Mouse (Mus musculus) hindbrain, embryonic 15.5 days (tissue): ENCODE measurements at regions not wholly inside any gene's neighbourhood (a gene's known extent, or its start where the extent isn't known, plus 50 kb on each side); places are given as distances from the start of the nearest gene placed in this dataset.

ENCODE experiments used
- ATAC-seq: fragments of 200-750 bp; cut with Nextera tagmentation; 2 replicates; pipeline ENCODE4 v1.8.0; 2017; ENCODE audit warnings: low read depth, moderate number of reproducible peaks, moderate TSS enrichment; ENCODE audit not compliant: low FRiP score
- H3K27ac ChIP-seq: fragments of 300-500 bp; sonication (generic); replicated peaks from 2 replicates; pipeline ENCODE4 v1.5.1; 2015; ENCODE audit warnings: mild to moderate bottlenecking, inconsistent platforms
- H3K27me3 ChIP-seq: fragments of 300-500 bp; sonication (generic); 2 replicates; pipeline ENCODE4 v1.6.1; 2015; ENCODE audit warnings: control low read depth, inconsistent platforms
- H3K36me3 ChIP-seq: fragments of 300-500 bp; sonication (generic); 2 replicates; pipeline ENCODE4 v1.6.1; 2015; ENCODE audit warnings: control low read depth, inconsistent platforms
- H3K4me1 ChIP-seq: fragments of 300-500 bp; sonication (generic); replicated peaks from 2 replicates; pipeline ENCODE4 v1.6.1; 2015; ENCODE audit warnings: control low read depth, inconsistent platforms
- H3K4me2 ChIP-seq: fragments of 300-500 bp; sonication (generic); 2 replicates; pipeline ENCODE4 v1.6.1; 2015; ENCODE audit warnings: moderate library complexity, mild to moderate bottlenecking, inconsistent platforms
- H3K4me3 ChIP-seq: fragments of 300-500 bp; sonication (generic); 2 replicates; pipeline ENCODE4 v1.5.1; 2015; ENCODE audit warnings: mild to moderate bottlenecking, inconsistent platforms
- H3K9ac ChIP-seq: fragments of 300-500 bp; sonication (generic); 2 replicates; pipeline ENCODE4 v1.6.1; 2015; ENCODE audit warnings: inconsistent platforms
- H3K9me3 ChIP-seq: fragments of 300-500 bp; sonication (generic); 2 replicates; pipeline ENCODE4 v1.6.1; 2016; ENCODE audit warnings: control low read depth, inconsistent platforms
- WGBS: fragments of 180-500 bp; shearing (Covaris S2); methylation state at CpG from one replicate; pipeline ENCODE4 v1.1.7; 2015; 5-methylcytosine and 5-hydroxymethylcytosine counted together

DNA sequence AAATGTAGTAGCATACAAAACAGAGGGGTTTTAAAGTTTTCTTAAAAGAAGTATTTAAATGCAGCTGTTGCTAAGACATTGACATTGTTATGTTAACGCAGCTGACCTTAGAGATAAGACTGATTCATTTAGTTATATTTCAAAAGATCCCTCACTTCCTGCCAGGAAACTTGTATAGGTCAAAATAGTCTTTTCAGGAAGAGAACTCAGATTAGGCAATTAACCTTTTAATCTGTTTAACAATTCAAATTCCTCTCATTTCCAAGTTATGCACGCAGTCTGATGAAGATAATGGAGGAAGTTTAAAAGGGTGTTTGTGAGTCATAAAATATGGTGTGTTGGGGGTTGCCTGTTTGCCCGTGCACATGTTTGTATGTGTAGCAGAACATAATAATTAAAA lies 448.5 kb downstream of the Tmtc2 start:
- Histone ChIP-seq H3K4me3 (no peak overlapping the region), H3K27ac (no peak overlapping the region), H3K27me3 (no peaks in the 10 kb centered on the region), H3K36me3 (no peaks in the 10 kb centered on the region), H3K9ac (no peak overlapping the region), H3K9me3 (no peaks in the 10 kb centered on the region), H3K4me1 (no peaks in the 10 kb centered on the region), H3K4me2 (no peak overlapping the region)
- no peak for ATAC-seq
- WGBS: 70% methylated on average over 3 of the region's 3 CpGs

DNA sequence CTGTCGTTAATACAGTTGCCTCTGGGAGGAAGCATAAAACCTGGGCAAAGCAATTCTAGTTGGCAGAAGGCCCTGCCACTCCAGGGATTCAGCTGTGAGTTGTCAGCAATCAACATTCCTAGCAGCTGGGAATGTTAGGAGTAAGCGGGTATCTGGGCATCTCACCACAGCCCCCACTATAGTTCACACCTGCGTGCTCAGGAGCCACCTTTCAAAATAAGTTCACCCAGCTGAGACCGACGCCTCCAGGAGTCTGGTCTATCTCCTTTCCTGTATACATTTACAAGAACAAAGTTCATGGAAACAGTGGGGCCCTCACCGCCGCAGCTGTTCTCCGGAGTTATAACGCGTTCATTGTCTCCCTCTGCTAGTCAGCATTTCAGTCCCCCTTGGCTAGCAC lies 454.0 kb downstream of the Tmtc2 start:
- no peaks in the 10 kb centered on the region for H3K4me1 ChIP-seq
- H3K9ac ChIP-seq: no peak overlapping the region
- H3K9me3 ChIP-seq: no peaks in the 10 kb centered on the region
- no peak overlapping the region for H3K4me2 ChIP-seq
- 83% methylated on average over 10 of the region's 10 CpGs for WGBS
- ATAC-seq: peak; percentile 30; the same call in 1 of the 2 replicates
- no peaks in the 10 kb centered on the region for H3K36me3 ChIP-seq
- no peak overlapping the region for H3K4me3 ChIP-seq
- H3K27ac ChIP-seq: no peak overlapping the region
- H3K27me3 ChIP-seq: no peaks in the 10 kb centered on the region

DNA sequence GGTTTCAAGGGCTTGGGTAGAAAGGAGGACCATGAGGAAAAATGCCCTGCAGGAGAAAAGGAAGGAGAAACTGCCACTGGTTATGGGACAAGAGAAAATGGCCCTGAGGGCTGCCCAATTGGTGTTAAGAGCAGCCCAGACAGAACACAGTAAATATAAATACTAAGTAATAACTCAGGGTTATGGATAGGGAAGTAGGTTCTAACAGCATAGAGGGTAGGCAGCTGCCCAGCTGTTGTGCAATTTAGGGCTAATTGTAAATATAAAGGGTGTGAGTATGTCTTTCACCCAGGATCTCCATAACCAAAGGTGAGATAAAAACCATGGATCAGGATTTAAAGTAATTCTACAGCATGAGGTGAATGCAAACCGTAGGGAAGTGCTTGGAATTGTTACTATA lies 458.1 kb downstream of the Tmtc2 start:
- no peaks in the 10 kb centered on the region for H3K27me3 ChIP-seq
- no peak overlapping the region for H3K9ac ChIP-seq
- H3K36me3 ChIP-seq: no peaks in the 10 kb centered on the region
- H3K27ac ChIP-seq: no peak overlapping the region
- H3K4me1 ChIP-seq: no peaks in the 10 kb centered on the region
- ATAC-seq: no peak
- WGBS: 94% methylated on average over 1 of the region's 1 CpGs
- no peak overlapping the region for H3K4me2 ChIP-seq
- H3K4me3 ChIP-seq: no peak overlapping the region
- H3K9me3 ChIP-seq: no peaks in the 10 kb centered on the region

DNA sequence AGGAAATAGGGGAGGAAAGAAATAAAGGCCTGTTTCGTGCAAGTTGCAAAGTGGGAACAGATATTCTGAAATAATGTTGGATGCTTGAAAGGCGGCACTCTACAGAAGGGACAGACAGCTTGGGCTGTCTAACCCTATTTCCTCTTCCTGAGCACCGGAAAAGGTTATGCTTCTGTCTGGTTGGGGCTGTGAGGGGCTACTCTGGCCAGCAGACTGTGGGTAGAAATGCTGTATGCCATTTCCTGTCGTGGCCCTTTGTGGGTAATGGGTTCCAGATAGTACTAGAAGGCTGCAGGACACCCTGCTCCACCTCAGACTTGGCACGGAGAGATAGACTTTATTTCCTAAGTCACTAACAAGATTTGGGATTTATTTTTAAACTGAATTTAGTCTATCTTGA lies 459.3 kb downstream of the Tmtc2 start:
- H3K9me3 ChIP-seq: no peaks in the 10 kb centered on the region
- no peaks in the 10 kb centered on the region for H3K27me3 ChIP-seq
- peaks cover 4% of the 10 kb centered on the region for H3K4me1 ChIP-seq
- H3K27ac ChIP-seq: no peak overlapping the region
- H3K36me3 ChIP-seq: no peaks in the 10 kb centered on the region
- H3K4me2 ChIP-seq: no peak overlapping the region
- WGBS: 90% methylated on average over 5 of the region's 5 CpGs
- ATAC-seq: no peak
- H3K9ac ChIP-seq: no peak overlapping the region
- no peak overlapping the region for H3K4me3 ChIP-seq

DNA sequence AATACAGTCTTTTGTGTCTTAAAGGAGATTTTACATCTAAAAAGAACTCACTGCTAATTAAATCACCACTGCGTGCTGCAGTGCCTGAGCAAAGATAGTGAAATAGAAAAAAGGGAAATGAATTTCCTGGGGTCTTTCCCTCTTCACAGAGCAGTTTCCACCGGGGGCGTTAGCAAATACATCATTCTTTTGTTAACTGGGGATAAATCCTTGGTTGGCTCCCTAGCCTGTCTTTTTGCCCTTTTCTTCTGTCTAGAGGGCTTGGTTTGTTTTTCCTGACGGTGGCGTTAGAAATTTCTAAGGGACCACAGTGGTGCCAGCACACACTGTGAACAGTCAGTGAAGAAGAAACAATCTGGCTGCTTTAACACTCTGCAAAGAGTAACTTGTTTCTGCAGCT lies 464.0 kb downstream of the Tmtc2 start:
- H3K9ac ChIP-seq: no peak overlapping the region
- ATAC-seq: peak; percentile 63
- H3K27me3 ChIP-seq: no peaks in the 10 kb centered on the region
- H3K27ac ChIP-seq: no peak overlapping the region; the same call in 1 of the 2 replicates
- H3K9me3 ChIP-seq: no peaks in the 10 kb centered on the region
- H3K4me1 ChIP-seq: peaks cover 4% of the 10 kb centered on the region
- peak overlapping the region; percentile 28 for H3K4me2 ChIP-seq
- WGBS: 2% methylated on average over 5 of the region's 5 CpGs
- H3K36me3 ChIP-seq: no peaks in the 10 kb centered on the region
- no peak overlapping the region for H3K4me3 ChIP-seq

DNA sequence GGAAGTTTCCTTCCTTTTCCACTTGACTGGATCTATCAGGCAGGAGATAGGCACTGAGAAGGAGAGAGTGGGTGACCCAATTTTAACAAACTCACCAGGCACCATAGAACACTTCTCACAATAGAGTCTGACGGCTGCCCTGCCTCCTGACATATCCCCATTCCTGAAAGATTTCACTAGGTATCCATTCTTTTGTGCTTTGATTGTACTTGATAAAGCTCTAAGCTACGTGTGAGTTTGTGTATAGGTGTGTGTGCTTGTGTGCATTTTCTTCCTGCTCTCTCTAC lies 477.3 kb downstream of the Tmtc2 start:
- H3K36me3 ChIP-seq: no peaks in the 10 kb centered on the region
- no peak for ATAC-seq
- H3K4me1 ChIP-seq: no peaks in the 10 kb centered on the region
- H3K9me3 ChIP-seq: no peaks in the 10 kb centered on the region
- H3K27me3 ChIP-seq: no peaks in the 10 kb centered on the region
- H3K4me3 ChIP-seq: no peak overlapping the region
- 78% methylated on average over 2 of the region's 2 CpGs for WGBS
- H3K9ac ChIP-seq: no peak overlapping the region
- no peak overlapping the region for H3K27ac ChIP-seq
- no peak overlapping the region for H3K4me2 ChIP-seq

DNA sequence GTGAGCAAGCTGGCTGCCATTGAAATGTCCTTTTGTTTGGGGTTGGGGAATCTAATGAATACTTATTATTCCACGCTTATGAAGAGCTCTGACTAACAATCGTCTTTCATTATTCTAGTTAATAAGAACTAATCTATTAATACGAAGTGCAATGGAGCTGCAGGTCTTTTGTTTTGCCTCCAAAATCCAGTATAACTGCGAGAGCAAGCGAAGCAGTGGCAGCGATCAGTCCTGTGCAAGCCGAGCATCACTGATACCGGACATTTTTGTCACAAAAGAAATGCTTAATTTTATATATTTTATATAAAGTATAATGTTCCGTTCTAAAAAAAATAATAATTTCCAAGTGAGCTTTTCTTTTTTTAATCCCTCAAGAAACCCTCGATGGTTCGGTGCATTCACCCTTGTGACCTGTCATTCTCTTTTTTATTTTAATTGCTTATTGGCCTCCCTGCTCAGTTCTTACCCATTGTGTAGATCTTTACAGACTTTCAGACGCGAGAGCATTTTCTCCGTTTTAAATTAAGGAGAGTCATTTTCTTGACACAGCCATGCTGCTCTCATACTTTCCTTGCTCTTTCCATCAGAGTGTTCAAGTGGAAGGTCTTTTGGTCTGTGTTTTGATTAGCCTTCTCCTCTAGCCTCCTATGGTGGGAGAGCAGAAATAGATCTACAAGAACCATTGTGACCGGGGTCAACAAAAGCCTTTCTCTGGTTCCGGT lies 477.8 kb downstream of the Tmtc2 start:
- Histone ChIP-seq H3K4me1 (no peaks in the 10 kb centered on the region), H3K9me3 (no peaks in the 10 kb centered on the region), H3K4me2 (no peak overlapping the region), H3K9ac (no peak overlapping the region), H3K36me3 (no peaks in the 10 kb centered on the region), H3K27ac (no peak overlapping the region), H3K27me3 (no peaks in the 10 kb centered on the region), H3K4me3 (no peak overlapping the region)
- ATAC-seq: no peak
- 70% methylated on average over 16 of the region's 16 CpGs for WGBS

DNA sequence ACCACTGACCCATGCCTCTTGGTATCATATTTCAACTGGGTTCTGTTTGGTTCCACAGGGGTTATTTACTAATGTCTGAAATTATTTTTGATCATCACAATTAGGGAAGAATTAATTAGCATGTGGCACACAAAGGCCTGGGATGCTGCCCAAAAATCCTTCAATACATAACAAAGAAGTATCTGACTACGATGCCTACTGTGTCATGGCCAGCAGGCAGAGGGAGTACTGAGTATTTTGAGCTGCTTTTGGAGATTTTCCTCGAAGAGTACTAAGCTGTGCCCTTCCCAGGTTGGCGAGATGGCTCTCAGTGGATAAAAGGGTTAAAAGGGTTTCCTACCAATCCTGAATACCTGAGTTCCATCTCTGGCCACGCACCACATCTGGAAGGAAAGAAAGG lies 478.5 kb downstream of the Tmtc2 start:
- no peak for ATAC-seq
- no peaks in the 10 kb centered on the region for H3K4me1 ChIP-seq
- no peaks in the 10 kb centered on the region for H3K36me3 ChIP-seq
- H3K9me3 ChIP-seq: no peaks in the 10 kb centered on the region
- H3K27me3 ChIP-seq: no peaks in the 10 kb centered on the region
- 70% methylated on average over 4 of the region's 4 CpGs for WGBS
- H3K27ac ChIP-seq: no peak overlapping the region
- no peak overlapping the region for H3K4me2 ChIP-seq
- H3K4me3 ChIP-seq: no peak overlapping the region
- no peak overlapping the region for H3K9ac ChIP-seq

DNA sequence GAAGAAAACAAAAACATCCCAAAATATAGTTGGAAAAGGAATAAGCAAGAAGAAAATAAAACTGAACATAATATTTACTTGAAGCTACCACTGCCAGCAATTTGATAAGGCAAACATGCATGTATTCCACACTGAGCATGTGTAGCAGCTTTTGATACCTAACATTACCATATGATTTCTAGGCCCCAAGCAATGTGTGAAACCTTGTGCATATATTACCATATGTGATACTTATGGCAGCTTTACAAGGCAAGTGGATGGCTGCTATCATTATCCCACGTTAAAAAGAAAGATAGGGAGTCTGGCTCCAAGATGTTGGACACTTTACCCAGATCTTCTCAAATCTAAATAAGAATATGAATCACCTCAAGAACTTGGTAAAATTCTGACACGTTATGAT lies 497.4 kb downstream of the Tmtc2 start:
- 81% methylated on average over 2 of the region's 2 CpGs for WGBS
- no peak overlapping the region for H3K9ac ChIP-seq
- no peaks in the 10 kb centered on the region for H3K27me3 ChIP-seq
- no peak for ATAC-seq
- no peak overlapping the region for H3K27ac ChIP-seq
- no peak overlapping the region for H3K4me2 ChIP-seq
- H3K4me3 ChIP-seq: no peak overlapping the region
- no peaks in the 10 kb centered on the region for H3K36me3 ChIP-seq
- no peaks in the 10 kb centered on the region for H3K9me3 ChIP-seq
- no peaks in the 10 kb centered on the region for H3K4me1 ChIP-seq

DNA sequence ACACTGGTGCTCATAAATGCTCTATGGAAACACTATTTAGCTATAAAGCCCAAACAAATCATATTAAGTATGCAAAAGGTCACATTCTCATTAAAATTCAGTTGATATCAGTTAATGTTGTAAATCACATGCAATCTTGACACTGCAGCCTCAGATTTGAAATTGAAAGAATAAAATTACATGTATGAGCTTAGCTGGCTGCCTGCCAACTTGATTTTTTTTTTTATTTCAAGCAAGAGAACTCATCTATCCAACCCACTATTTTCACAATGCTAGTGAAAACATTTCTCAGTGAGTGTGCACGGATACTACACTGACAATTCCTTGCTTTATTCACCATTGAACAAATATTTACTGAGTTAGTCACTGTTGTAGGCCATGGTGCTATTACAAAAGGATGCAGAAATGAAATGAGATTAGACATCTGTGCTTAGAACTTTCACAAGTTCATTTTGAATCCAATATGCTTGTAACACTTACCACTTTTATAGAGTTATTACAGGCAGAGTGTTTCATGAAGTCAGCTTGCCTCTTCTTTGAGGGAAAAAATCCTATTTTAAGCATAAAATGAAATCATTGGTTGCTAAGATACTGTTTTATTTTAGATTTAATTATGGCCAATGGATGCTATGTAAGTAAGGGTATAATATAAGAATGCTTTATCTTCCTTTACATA lies 539.4 kb downstream of the Tmtc2 start:
- no peak overlapping the region for H3K4me2 ChIP-seq
- 71% methylated on average over 1 of the region's 1 CpGs for WGBS
- H3K9ac ChIP-seq: no peak overlapping the region
- H3K4me1 ChIP-seq: no peaks in the 10 kb centered on the region
- H3K36me3 ChIP-seq: no peaks in the 10 kb centered on the region
- H3K9me3 ChIP-seq: no peaks in the 10 kb centered on the region
- no peak overlapping the region for H3K4me3 ChIP-seq
- no peaks in the 10 kb centered on the region for H3K27me3 ChIP-seq
- ATAC-seq: no peak
- H3K27ac ChIP-seq: no peak overlapping the region

DNA sequence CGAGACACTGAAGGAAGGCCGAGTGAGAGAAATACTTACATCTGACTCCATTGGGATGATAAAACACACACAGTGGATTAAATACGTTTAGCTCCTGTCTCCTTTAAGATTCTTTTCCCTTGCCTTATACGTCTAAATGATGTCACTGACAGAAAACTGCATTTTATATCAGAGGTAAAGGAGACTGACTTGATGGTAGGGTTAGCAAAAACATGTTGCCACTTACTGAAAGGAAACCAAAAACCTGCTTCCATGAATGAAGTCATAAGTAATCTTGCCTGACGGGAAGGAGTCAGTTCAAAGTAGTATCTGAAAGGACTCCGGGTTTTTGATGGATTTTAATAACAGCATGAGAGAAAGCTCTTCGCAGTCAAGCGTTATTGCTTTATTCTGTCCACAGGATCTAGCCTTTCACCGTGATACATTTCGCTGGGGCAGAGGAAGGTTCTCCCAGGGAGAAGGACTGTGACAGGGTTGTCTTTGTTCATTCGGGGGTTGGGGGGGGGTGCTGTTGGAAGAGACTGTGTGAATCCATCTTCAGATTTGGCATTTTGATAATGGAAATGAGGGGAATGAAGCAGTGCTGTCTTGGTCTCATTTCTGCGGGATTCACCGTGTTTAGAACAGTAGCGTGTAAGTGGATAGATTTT lies 553.7 kb downstream of the Tmtc2 start:
- Histone ChIP-seq H3K36me3 (no peaks in the 10 kb centered on the region), H3K9ac (no peak overlapping the region), H3K9me3 (no peaks in the 10 kb centered on the region), H3K27me3 (no peaks in the 10 kb centered on the region), H3K4me2 (peak overlapping the region; percentile 27), H3K4me1 (no peaks in the 10 kb centered on the region), H3K27ac (no peak overlapping the region), H3K4me3 (0 out of 2 replicates have a peak overlapping the region, but pooled peaks have one; percentile 2)
- WGBS: 44% methylated on average over 14 of the region's 14 CpGs
- no peak for ATAC-seq

DNA sequence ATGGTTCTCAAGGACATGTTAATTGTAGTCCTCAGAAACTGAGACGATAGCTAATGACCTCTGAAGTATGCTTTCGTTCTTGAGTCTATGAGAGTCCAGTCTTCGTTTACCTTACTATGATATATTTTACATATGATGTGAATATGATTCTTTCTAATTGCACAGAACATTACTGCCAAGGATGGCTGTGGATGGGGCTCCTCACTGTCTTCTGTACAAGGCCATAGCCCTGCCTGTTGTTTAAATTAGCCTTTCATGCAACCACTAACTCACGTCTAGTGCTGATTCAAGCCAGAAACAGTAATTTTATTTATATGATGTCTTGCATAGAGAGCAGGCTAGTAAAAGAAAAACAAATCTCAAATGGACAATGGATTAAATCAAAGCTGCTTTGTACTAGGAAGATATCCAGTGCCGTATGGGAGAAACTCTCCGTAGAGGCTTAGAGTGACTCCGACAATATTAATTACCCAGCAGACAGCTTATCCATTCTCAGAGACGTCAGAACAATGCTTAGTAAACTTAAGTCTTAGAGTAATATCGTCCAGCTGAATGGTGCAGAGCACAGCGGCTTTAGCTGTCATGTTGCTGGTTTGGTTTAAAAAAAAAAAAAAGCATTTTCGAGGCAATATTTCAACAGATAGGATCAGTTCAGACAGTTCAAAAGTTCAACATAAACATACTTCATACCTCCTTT lies 554.3 kb downstream of the Tmtc2 start:
- WGBS: 52% methylated on average over 11 of the region's 11 CpGs
- no peak for ATAC-seq

More for the DNA sequence above, 554.3 kb downstream of the Tmtc2 start:
- Histone ChIP-seq H3K27ac (no peak overlapping the region), H3K4me3 (no peak overlapping the region), H3K4me2 (no peak overlapping the region), H3K36me3 (no peaks in the 10 kb centered on the region), H3K27me3 (no peaks in the 10 kb centered on the region), H3K4me1 (no peaks in the 10 kb centered on the region), H3K9ac (no peak overlapping the region), H3K9me3 (no peaks in the 10 kb centered on the region)
